Mouse (Mus musculus) adrenal gland, adult 18-20 months (tissue): ENCODE data around the gene Taar7d. TPM values are rescaled to one million over a fixed set of nuclear protein-coding genes. Genes with fewer than 3 reads are reported as not detected.

ENCODE experiments used
- total RNA-seq, 2 experiments: library from RNA; stranded (reverse); gene quantifications; 1 replicate in 1 of 2; 2 replicates in 1 of 2; pipeline ENCODE4 v1.2.3; 2021

The Taar7d gene
- total RNA-seq, 2 experiments from 2014 or later, result not detected

Other genes starting within 250 kb of the Taar7d start
- gene Rps12, start 239.9 kb upstream of the Taar7d start, total RNA-seq, result 100 to 1,000 TPM; 510 to 531 TPM
- gene Slc18b1, start 230.2 kb upstream of the Taar7d start, total RNA-seq, result 10 to 100 TPM; 30.5 to 40.2 TPM
- 10 to 100 TPM in 1 of 2 experiments, 1 to 10 TPM in 1; 4.2 to 44.2 TPM for gene Vnn3, start 175.8 kb upstream of the Taar7d start, total RNA-seq
- gene Vnn1, start 132.5 kb upstream of the Taar7d start, total RNA-seq, result 10 to 100 TPM; 19.8 to 40.5 TPM
- gene Taar1, start 106.9 kb upstream of the Taar7d start, total RNA-seq, result not detected
- gene Taar2, start 88.7 kb upstream of the Taar7d start, total RNA-seq, result not detected
- not detected for gene Taar3, start 77.7 kb upstream of the Taar7d start, total RNA-seq
- gene Taar4, start 66.7 kb upstream of the Taar7d start, total RNA-seq, result not detected
- not detected for gene Taar5, start 56.5 kb upstream of the Taar7d start, total RNA-seq
- gene Taar6, start 41.6 kb upstream of the Taar7d start, total RNA-seq, result not detected
- gene Taar7a, start 33.7 kb upstream of the Taar7d start, total RNA-seq, result not detected
- not detected for gene Taar7b, start 27.3 kb upstream of the Taar7d start, total RNA-seq
- gene Taar7e, start 10.4 kb downstream of the Taar7d start, total RNA-seq, result not detected
- gene Taar7f, start 22.3 kb downstream of the Taar7d start, total RNA-seq, result not detected
- not detected for gene Taar8a, start 49.3 kb downstream of the Taar7d start, total RNA-seq
- not detected for gene Taar8b, start 65.1 kb downstream of the Taar7d start, total RNA-seq
- gene Taar8c, start 74.7 kb downstream of the Taar7d start, total RNA-seq, result not detected
- gene Taar9, start 82.3 kb downstream of the Taar7d start, total RNA-seq, result not detected
- 100 to 1,000 TPM; 137 to 143 TPM for gene Stx7, start 122.1 kb downstream of the Taar7d start, total RNA-seq
- gene Moxd1, start 196.3 kb downstream of the Taar7d start, total RNA-seq, result under 1 TPM in 1 of 2 experiments, not detected in 1; 0.26 TPM